Mouse (Mus musculus): ENCODE measurements around the gene St3gal5. TPM values are rescaled to one million over a fixed set of nuclear protein-coding genes. Genes with fewer than 3 reads are reported as not detected.

Gene St3gal5
- total RNA-seq, 2 experiments from 2014 or later = 87.4 to 95.9 TPM

GRCm38 (mm10) chr6:72197515-72197914 is 100.1 kb downstream of the St3gal5 start:
- no peak for DNase-seq (ENCODE audit: low spot score in 2 of 2)

GRCm38 (mm10) chr6:72200595-72201256 is 103.3 kb downstream of the St3gal5 start:
- no peak for DNase-seq (ENCODE audit: low spot score in 2 of 2)

GRCm38 (mm10) chr6:72202732-72203131 is 105.3 kb downstream of the St3gal5 start:
- DNase-seq (ENCODE audit: low spot score in 2 of 2) = no peak

GRCm38 (mm10) chr6:72203279-72203678 is 105.9 kb downstream of the St3gal5 start:
- DNase-seq (ENCODE audit: low spot score in 2 of 2) = no peak

Other genes with a start within 250 kb of the St3gal5 start
- 10 to 100 TPM; 63.6 to 71.6 TPM for gene Ptcd3, start 188.8 kb upstream of the St3gal5 start, total RNA-seq (2021)
- gene Polr1a, start 188.5 kb upstream of the St3gal5 start, total RNA-seq (2021) = 10 to 100 TPM; 32.2 to 37.3 TPM
- 1 to 10 TPM; 3.3 to 4.5 TPM for gene Atoh8, start 138.0 kb downstream of the St3gal5 start, total RNA-seq (2021)
- gene Sftpb, start 207.0 kb downstream of the St3gal5 start, total RNA-seq (2021) = not detected
- 10 to 100 TPM; 29.7 to 32.9 TPM for gene Usp39, start 247.6 kb downstream of the St3gal5 start, total RNA-seq (2021)
- gene 0610030E20Rik, start 249.7 kb downstream of the St3gal5 start, total RNA-seq (2021) = 10 to 100 TPM; 13.8 to 16.0 TPM